Mouse (Mus musculus) heart, adult 11 months (tissue): ENCODE measurements around the gene Drc7.

Experiments
- DNase-seq: peaks from one replicate; pipeline ENCODE4 v3.0.0; 2022

Gene Drc7

GRCm38 (mm10) chr8:95059812-95060533, 5.1 kb downstream of the Drc7 start:
- peak; percentile 93 for DNase-seq

DNA sequence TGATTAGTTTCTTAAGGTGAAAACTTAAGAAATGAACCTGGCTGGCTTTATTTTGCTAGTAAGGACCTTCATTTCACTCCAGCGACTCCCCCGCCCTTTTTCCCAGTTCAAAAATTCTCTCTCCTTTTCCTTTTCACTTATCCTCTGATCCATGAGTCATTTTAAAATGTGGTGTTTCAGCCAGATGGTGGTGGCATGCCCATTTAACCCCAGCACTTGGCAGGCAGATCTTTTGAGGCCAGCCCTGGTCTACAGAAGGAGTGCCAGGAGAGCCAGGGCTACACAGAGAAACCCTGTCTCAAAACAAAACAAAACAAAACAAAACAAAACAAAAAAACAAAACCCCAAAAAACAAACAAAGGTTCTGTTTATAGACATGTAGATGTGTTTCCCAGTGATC, 9.6 kb downstream of the Drc7 start:
- DNase-seq = no peak

DNA sequence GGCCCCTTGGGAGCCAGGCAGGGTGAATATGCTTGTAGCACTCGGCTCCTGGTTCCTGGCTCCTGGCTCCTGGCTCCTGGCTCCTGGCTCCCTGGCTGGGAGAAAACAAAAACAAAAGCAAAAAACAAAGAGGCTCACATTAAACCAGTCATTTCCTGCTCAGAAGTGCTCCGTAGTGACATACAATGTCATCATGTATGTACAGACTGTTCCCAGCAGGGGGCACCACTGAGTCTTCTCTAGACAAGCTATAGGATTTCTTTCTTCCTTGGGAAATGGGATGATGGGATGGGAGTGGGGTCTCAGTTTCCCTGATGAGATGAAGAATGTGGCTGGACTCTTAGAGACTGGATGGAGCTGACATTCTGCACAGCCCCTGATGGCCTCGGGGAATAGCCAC, 12.7 kb downstream of the Drc7 start:
- no peak for DNase-seq

GRCm38 (mm10) chr8:95075504-95075903, 20.6 kb downstream of the Drc7 start:
- DNase-seq = no peak

DNA sequence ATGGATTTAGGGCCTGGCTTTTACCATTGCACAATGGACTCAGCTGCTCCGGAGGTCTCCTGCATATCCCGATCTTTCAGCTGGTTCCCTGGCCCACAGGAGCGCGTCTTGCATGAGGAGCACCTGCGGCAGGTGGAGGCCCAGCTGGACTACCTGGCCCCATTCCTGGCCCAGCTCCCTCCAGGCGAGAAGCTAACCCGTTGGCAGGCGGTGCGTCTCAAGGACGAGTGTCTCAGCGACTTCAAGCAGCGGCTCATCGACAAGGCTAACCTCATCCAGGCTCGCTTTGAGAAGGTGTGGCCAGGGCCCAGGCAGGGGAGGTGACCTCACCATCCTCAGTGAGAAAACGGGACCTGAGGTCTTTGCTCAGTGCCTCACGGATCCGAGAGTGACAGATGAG, 21.2 kb downstream of the Drc7 start:
- no peak for DNase-seq

GRCm38 (mm10) chr8:95078055-95078454, 23.2 kb downstream of the Drc7 start:
- DNase-seq = no peak

DNA sequence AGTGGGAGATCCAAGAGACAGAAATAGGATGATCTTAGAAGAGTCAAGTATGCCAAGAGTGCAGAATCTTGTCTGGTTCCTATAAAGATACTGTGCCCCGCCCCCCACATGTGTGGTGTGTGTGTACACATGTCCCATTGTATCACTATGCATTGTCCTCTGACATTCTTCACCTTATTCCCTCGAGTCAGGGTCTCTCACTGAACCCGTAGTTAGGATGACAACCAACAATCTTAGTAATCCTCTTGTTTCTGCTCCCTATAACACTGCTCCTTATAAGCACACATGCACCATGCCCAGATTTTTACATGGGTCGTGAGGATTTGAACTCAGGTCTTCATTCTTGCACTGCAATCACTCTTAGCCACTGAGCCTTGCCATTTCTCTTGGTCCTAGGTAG, 24.4 kb downstream of the Drc7 start:
- no peak for DNase-seq

- DNase-seq = peak; percentile 100
These were observed 25.8 kb downstream of the Drc7 start, which contains the start of gene Katnb1 for GRCm38 (mm10) chr8:95080381-95081341. Gene Katnb1, plus strand, starts transcription at chr8:95081186.

GRCm38 (mm10) chr8:95081650-95082049, 26.7 kb downstream of the Drc7 start:
- DNase-seq = no peak

GRCm38 (mm10) chr8:95084261-95084660, 29.4 kb downstream of the Drc7 start:
- no peak for DNase-seq

DNA sequence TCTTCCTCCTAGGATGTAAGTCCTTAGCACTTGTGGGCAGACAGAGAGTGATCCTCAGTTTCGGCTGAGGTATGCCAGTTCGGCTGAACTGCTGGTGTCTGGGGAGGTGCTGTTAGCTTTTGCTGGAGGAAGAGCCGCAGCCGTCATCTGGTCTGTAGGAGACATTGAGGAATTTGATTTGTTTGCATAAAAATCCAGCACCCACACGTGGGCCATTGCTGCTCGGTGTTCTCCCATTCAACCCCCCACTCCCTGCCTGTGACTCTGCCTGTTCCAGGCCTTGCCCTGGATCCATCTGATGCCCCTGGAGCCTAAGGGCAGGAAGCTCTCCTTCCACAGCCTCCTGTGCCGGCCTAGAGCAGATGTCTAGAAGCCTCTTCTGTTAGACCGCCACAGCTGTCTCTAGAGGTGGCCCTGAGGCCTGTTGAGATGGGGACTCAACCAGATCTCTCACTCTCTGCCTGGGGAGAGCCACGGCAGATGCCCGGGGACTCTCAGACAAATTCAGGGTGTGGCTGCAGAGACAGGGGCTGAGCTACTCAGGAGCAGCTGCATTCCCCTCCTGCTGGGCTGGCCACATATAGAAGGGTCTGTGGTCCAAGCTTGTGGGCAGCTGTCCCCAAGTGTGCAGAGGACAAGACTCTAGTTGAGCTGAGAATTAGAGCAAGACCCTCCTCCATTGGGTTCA, 30.0 kb downstream of the Drc7 start:
- no peak for DNase-seq

DNA sequence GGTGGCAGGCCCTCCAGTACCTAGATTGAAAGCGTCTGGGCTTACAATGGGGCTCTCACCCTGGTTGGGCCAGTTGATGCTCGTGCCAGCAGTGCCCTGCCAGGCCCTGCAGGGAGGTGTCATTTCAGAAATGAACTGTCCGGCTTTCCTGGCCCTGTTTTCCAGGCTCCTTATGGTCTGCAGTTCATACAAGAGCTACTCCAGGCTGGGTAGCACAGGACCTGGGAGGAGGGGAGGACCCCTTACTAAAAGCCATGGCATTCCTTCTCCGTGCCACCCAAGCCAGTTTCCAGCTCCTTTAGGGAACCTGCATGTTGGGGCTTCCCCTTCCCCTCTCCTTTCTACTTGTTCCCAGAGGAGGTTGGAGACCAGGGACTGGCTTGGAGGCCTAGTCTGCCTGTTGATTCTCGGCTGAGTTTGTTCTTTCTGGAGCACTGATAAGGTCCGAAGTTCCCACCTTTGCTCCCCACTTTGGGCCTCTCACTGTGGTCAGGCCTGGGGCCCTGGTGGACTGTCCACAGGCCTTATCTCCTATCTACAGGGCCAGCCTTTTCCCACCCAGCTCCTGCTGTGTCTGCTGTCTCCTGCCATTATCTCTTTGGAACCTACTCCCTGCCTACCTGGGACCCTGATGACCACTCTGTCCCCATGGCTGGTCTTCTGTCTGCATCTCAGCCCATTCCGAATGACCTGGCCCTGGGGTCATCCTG, 30.7 kb downstream of the Drc7 start:
- no peak for DNase-seq

GRCm38 (mm10) chr8:95093574-95093973, 38.7 kb downstream of the Drc7 start:
- no peak for DNase-seq

GRCm38 (mm10) chr8:95099009-95099408, 44.1 kb downstream of the Drc7 start:
- peak; percentile 95 for DNase-seq

DNA sequence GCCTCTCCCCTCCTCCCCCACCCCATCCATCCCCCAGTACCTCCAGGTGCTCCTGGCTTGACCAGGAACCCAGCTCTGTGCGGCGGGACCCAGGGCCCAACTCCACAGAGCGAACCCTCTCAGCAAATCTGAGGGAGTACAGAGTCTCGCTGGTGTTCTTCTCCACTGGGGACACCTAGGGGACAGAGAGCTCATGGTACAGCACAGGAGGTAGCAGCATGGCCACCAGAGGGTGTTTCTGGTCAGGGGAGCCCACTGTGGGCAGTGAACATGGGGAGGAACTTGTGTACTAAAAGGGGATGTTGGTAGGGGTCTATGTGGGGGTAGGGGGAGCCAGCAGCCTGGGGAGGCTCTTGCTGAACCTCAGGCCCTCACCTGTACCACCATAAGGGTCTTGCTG, 47.1 kb downstream of the Drc7 start:
- no peak for DNase-seq

GRCm38 (mm10) chr8:95107306-95107705, 52.4 kb downstream of the Drc7 start:
- no peak for DNase-seq

GRCm38 (mm10) chr8:95112594-95112993, 57.7 kb downstream of the Drc7 start:
- DNase-seq = no peak

GRCm38 (mm10) chr8:95113108-95113507, 58.2 kb downstream of the Drc7 start:
- DNase-seq = no peak

DNA sequence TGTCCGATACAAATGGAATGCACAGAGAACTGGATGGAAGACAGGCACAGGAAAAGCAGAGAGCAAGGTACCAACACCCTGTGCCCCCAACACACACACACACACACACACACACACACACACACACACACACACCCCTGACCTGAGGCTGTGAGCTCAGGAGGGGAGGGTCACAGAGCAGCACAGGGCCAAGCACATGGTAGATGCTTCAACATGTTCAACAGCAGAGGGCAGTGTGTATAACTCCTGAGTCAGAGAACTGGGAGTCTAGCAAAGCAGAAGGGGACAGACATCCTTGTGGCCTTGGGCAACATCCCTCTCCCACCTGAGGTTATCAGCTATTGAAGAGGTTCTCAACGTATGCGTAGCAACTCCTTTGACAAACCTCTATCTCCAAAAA, 58.8 kb downstream of the Drc7 start:
- DNase-seq = no peak

GRCm38 (mm10) chr8:95123455-95123854, 68.6 kb downstream of the Drc7 start:
- no peak for DNase-seq

- no peak for DNase-seq
These were observed 71.6 kb downstream of the Drc7 start for GRCm38 (mm10) chr8:95126497-95126896.

GRCm38 (mm10) chr8:95127658-95128057, 72.8 kb downstream of the Drc7 start:
- DNase-seq = peak; percentile 97
